Mouse (Mus musculus): ENCODE results near the gene Cdk6. TPM values are rescaled to one million over a fixed set of nuclear protein-coding genes. Genes with fewer than 3 reads are reported as not detected.

Gene Cdk6
- polyA plus RNA-seq, 1 experiment from 2014 or later: 21.8 TPM

GRCm38 (mm10) chr5:3466069-3466877, 125.0 kb downstream of the Cdk6 start:
- H3K27me3 ChIP-seq: no peaks in the 10 kb centered on the region
- DNase-seq (ENCODE audit: low read depth, low spot score) (no peak), ATAC-seq (no peak)
- TF ChIP-seq CTCF (IDR thresholded peaks at IDR 0.05): no peak
- POLR2A ChIA-PET: no interaction called here
- in situ Hi-C loops (cut with MboI; ENCODE audit: low pct_unique_long_range_greater_than_20kb): no loop called here
- CTCF ChIA-PET: no interaction called here

- in situ Hi-C loops (cut with MboI; ENCODE audit: low pct_unique_long_range_greater_than_20kb): no loop called here
- POLR2A ChIA-PET: no interaction called here
These were observed 129.6 kb downstream of the Cdk6 start for GRCm38 (mm10) chr5:3470866-3471265.

GRCm38 (mm10) chr5:3472311-3473156, 131.2 kb downstream of the Cdk6 start:
- DNase-seq (ENCODE audit: low read depth, low spot score): no peak

More at GRCm38 (mm10) chr5:3470866-3471265, 129.6 kb downstream of the Cdk6 start:
- CTCF ChIA-PET: no interaction called here
- no peak for DNase-seq (ENCODE audit: low read depth, low spot score)
- no peaks in the 10 kb centered on the region for H3K27me3 ChIP-seq
- ATAC-seq: no peak
- TF ChIP-seq CTCF (IDR thresholded peaks at IDR 0.05): no peak

GRCm38 (mm10) chr5:3477711-3478110, 136.4 kb downstream of the Cdk6 start:
- no peaks in the 10 kb centered on the region for H3K27me3 ChIP-seq
- ATAC-seq (no peak), DNase-seq (ENCODE audit: low read depth, low spot score) (no peak)
- POLR2A ChIA-PET: no interaction called here
- CTCF ChIA-PET: interaction anchor here (1.0 to 2.2 kb wide), 4 partner anchors 12 to 22 kb away, joined by 3 to 7 read pairs (median 3); no protein-coding TSS in a partner anchor
- in situ Hi-C loops (cut with MboI; ENCODE audit: low pct_unique_long_range_greater_than_20kb): no loop called here
- TF ChIP-seq CTCF (IDR thresholded peaks at IDR 0.05): no peak

More at GRCm38 (mm10) chr5:3472311-3473156, 131.2 kb downstream of the Cdk6 start:
- no peak for TF ChIP-seq CTCF (IDR thresholded peaks at IDR 0.05)
- POLR2A ChIA-PET: interaction anchor here (1.1 kb wide), 1 partner anchor 26 kb away, joined by 4 read pairs; no protein-coding TSS in a partner anchor
- CTCF ChIA-PET: interaction anchor here (1.0 to 1.2 kb wide), 2 partner anchors 10 to 27 kb away, joined by 3 read pairs; no protein-coding TSS in a partner anchor
- in situ Hi-C loops (cut with MboI; ENCODE audit: low pct_unique_long_range_greater_than_20kb): no loop called here
- no peaks in the 10 kb centered on the region for H3K27me3 ChIP-seq
- no peak for ATAC-seq

- ATAC-seq (no peak), DNase-seq (ENCODE audit: low read depth, low spot score) (no peak)
- no peaks in the 10 kb centered on the region for H3K27me3 ChIP-seq
- no peak for TF ChIP-seq CTCF (IDR thresholded peaks at IDR 0.05)
- POLR2A ChIA-PET: no interaction called here
- CTCF ChIA-PET: interaction anchor here (1.0 to 2.2 kb wide), 3 partner anchors 11 to 22 kb away, joined by 3 to 7 read pairs (median 3); no protein-coding TSS in a partner anchor
- in situ Hi-C loops (cut with MboI; ENCODE audit: low pct_unique_long_range_greater_than_20kb): no loop called here
These were observed 136.9 kb downstream of the Cdk6 start for GRCm38 (mm10) chr5:3478216-3478615.

- DNase-seq (ENCODE audit: low read depth, low spot score) (no peak), ATAC-seq (no peak)
- POLR2A ChIA-PET: no interaction called here
- CTCF ChIA-PET: interaction anchor here (1.4 to 2.2 kb wide), 2 partner anchors 18 to 21 kb away, joined by 3 to 7 read pairs; no protein-coding TSS in a partner anchor
- H3K27me3 ChIP-seq: no peaks in the 10 kb centered on the region
- in situ Hi-C loops (cut with MboI; ENCODE audit: low pct_unique_long_range_greater_than_20kb): no loop called here
- no peak for TF ChIP-seq CTCF (IDR thresholded peaks at IDR 0.05)
These were observed 137.9 kb downstream of the Cdk6 start for GRCm38 (mm10) chr5:3479016-3479795.

GRCm38 (mm10) chr5:3480637-3481395, 139.5 kb downstream of the Cdk6 start:
- in situ Hi-C loops (cut with MboI; ENCODE audit: low pct_unique_long_range_greater_than_20kb): no loop called here
- H3K27me3 ChIP-seq: no peaks in the 10 kb centered on the region
- ATAC-seq: no peak
- ChIA-PET POLR2A (no interaction called here), CTCF (no interaction called here)
- DNase-seq (ENCODE audit: low read depth, low spot score): no peak
- no peak for TF ChIP-seq CTCF (IDR thresholded peaks at IDR 0.05)

- TF ChIP-seq CTCF (IDR thresholded peaks at IDR 0.05): no peak
- POLR2A ChIA-PET: no interaction called here
- in situ Hi-C loops (cut with MboI; ENCODE audit: low pct_unique_long_range_greater_than_20kb): no loop called here
These were observed 141.2 kb downstream of the Cdk6 start for GRCm38 (mm10) chr5:3482474-3482873.

GRCm38 (mm10) chr5:3483054-3483722, 141.9 kb downstream of the Cdk6 start:
- in situ Hi-C loops (cut with MboI; ENCODE audit: low pct_unique_long_range_greater_than_20kb): no loop called here
- DNase-seq (ENCODE audit: low read depth, low spot score): no peak
- no peak for TF ChIP-seq CTCF (IDR thresholded peaks at IDR 0.05)
- CTCF ChIA-PET: interaction anchor here (0.9 to 1.0 kb wide), 2 partner anchors 10 to 14 kb away, joined by 3 to 5 read pairs; no protein-coding TSS in a partner anchor
- POLR2A ChIA-PET: no interaction called here
- no peaks in the 10 kb centered on the region for H3K27me3 ChIP-seq
- no peak for ATAC-seq

More at GRCm38 (mm10) chr5:3482474-3482873, 141.2 kb downstream of the Cdk6 start:
- CTCF ChIA-PET: interaction anchor here (0.9 kb wide), 1 partner anchor 9 kb away, joined by 3 read pairs; no protein-coding TSS in a partner anchor
- DNase-seq (ENCODE audit: low read depth, low spot score): no peak
- ATAC-seq: no peak
- H3K27me3 ChIP-seq: no peaks in the 10 kb centered on the region

Data from Patski (cell line).